Mouse (Mus musculus): Measurements from ENCODE around the gene Shcbp1l. TPM values are rescaled to one million over a fixed set of nuclear protein-coding genes. Genes with fewer than 3 reads are reported as not detected.
A peak's percentile ranks its signal among the peaks of the same experiment; 100 is the strongest.

The Shcbp1l gene
- polyA plus RNA-seq, 1 experiment from 2014 or later, result 0.56 TPM

GRCm38 (mm10) chr1:153486767-153487499 is 62.0 kb downstream of the Shcbp1l start:
- Histone ChIP-seq H3K9ac (ENCODE audit: low read depth, low read length) (peak overlapping the region; percentile 100), H3K27ac (ENCODE audit: low read depth, low read length) (peak overlapping the region; percentile 91), H3K9me3 (ENCODE audit: control insufficient read depth, low read length) (no peaks in the 10 kb centered on the region), H3K36me3 (ENCODE audit: control insufficient read depth, insufficient read depth, low read length) (peaks cover 3% of the 10 kb centered on the region), H3K4me3 (ENCODE audit: low read depth, low read length) (peak overlapping the region; percentile 100), H3K4me1 (replicated peaks; ENCODE audit: control insufficient read depth, insufficient read depth, low read length) (peaks cover 14% of the 10 kb centered on the region), H3K27me3 (replicated peaks; ENCODE audit: control insufficient read depth, insufficient read depth, low read length) (no peaks in the 10 kb centered on the region), H3K4me2 (peak overlapping the region; percentile 67)
- DNase-seq (ENCODE audit: low spot score), result peak; percentile 61
- peak; percentile 71 for ATAC-seq (replicated peaks; ENCODE audit: low FRiP score)
- under 1% methylated on average over 64 of the region's 64 CpGs for WGBS

- peak within 1 kb of the TSS; percentile 100 for H3K4me3 ChIP-seq (ENCODE audit: low read depth, low read length)
- no peaks in the 10 kb centered on the region for H3K27me3 ChIP-seq (replicated peaks; ENCODE audit: control insufficient read depth, insufficient read depth, low read length)
- peak within 1 kb of the TSS; percentile 67 for H3K4me2 ChIP-seq
- H3K4me1 ChIP-seq (replicated peaks; ENCODE audit: control insufficient read depth, insufficient read depth, low read length), result peaks cover 14% of the 10 kb centered on the region
- DNase-seq (ENCODE audit: low spot score) (peak; percentile 97), ATAC-seq (replicated peaks; ENCODE audit: low FRiP score) (peak; percentile 88)
- no peaks in the 10 kb centered on the region for H3K9me3 ChIP-seq (ENCODE audit: control insufficient read depth, low read length)
- H3K36me3 ChIP-seq (ENCODE audit: control insufficient read depth, insufficient read depth, low read length), result no peaks in the 10 kb centered on the region
- WGBS, result under 1% methylated on average over 35 of the region's 35 CpGs
- H3K27ac ChIP-seq (ENCODE audit: low read depth, low read length), result peak within 1 kb of the TSS; percentile 91
- peak within 1 kb of the TSS; percentile 100 for H3K9ac ChIP-seq (ENCODE audit: low read depth, low read length)
These were observed 62.5 kb downstream of the Shcbp1l start, which contains the start of gene Dhx9 for GRCm38 (mm10) chr1:153487500-153487879. Dhx9 (minus strand) TSS chr1:153487660.

GRCm38 (mm10) chr1:153489132-153489531 is 64.2 kb downstream of the Shcbp1l start:
- no peaks in the 10 kb centered on the region for H3K36me3 ChIP-seq (ENCODE audit: control insufficient read depth, insufficient read depth, low read length)
- H3K9ac ChIP-seq (ENCODE audit: low read depth, low read length), result no peak overlapping the region
- H3K4me3 ChIP-seq (ENCODE audit: low read depth, low read length), result no peak overlapping the region
- H3K27ac ChIP-seq (ENCODE audit: low read depth, low read length), result no peak overlapping the region
- WGBS, result 44% methylated on average over 7 of the region's 7 CpGs
- ATAC-seq (replicated peaks; ENCODE audit: low FRiP score) (no peak), DNase-seq (ENCODE audit: low spot score) (no peak)
- H3K9me3 ChIP-seq (ENCODE audit: control insufficient read depth, low read length), result no peaks in the 10 kb centered on the region
- no peak overlapping the region for H3K4me2 ChIP-seq
- H3K27me3 ChIP-seq (replicated peaks; ENCODE audit: control insufficient read depth, insufficient read depth, low read length), result no peaks in the 10 kb centered on the region
- peaks cover 14% of the 10 kb centered on the region for H3K4me1 ChIP-seq (replicated peaks; ENCODE audit: control insufficient read depth, insufficient read depth, low read length)

GRCm38 (mm10) chr1:153489540-153489939 is 64.6 kb downstream of the Shcbp1l start:
- peaks cover 11% of the 10 kb centered on the region for H3K4me1 ChIP-seq (replicated peaks; ENCODE audit: control insufficient read depth, insufficient read depth, low read length)
- H3K27me3 ChIP-seq (replicated peaks; ENCODE audit: control insufficient read depth, insufficient read depth, low read length), result no peaks in the 10 kb centered on the region
- no peak overlapping the region for H3K4me2 ChIP-seq
- DNase-seq (ENCODE audit: low spot score), result no peak
- no peaks in the 10 kb centered on the region for H3K36me3 ChIP-seq (ENCODE audit: control insufficient read depth, insufficient read depth, low read length)
- H3K9me3 ChIP-seq (ENCODE audit: control insufficient read depth, low read length), result no peaks in the 10 kb centered on the region
- H3K4me3 ChIP-seq (ENCODE audit: low read depth, low read length), result no peak overlapping the region
- H3K27ac ChIP-seq (ENCODE audit: low read depth, low read length), result no peak overlapping the region
- 58% methylated on average over 2 of the region's 2 CpGs for WGBS
- no peak overlapping the region for H3K9ac ChIP-seq (ENCODE audit: low read depth, low read length)
- ATAC-seq (replicated peaks; ENCODE audit: low FRiP score), result no peak

- ATAC-seq (replicated peaks; ENCODE audit: low FRiP score) (no peak), DNase-seq (ENCODE audit: low spot score) (no peak)
- Histone ChIP-seq H3K9me3 (ENCODE audit: control insufficient read depth, low read length) (no peaks in the 10 kb centered on the region), H3K4me1 (replicated peaks; ENCODE audit: control insufficient read depth, insufficient read depth, low read length) (peaks cover 7% of the 10 kb centered on the region), H3K27me3 (replicated peaks; ENCODE audit: control insufficient read depth, insufficient read depth, low read length) (no peaks in the 10 kb centered on the region), H3K4me2 (no peak overlapping the region), H3K27ac (ENCODE audit: low read depth, low read length) (no peak overlapping the region), H3K9ac (ENCODE audit: low read depth, low read length) (no peak overlapping the region), H3K36me3 (ENCODE audit: control insufficient read depth, insufficient read depth, low read length) (no peaks in the 10 kb centered on the region), H3K4me3 (ENCODE audit: low read depth, low read length) (no peak overlapping the region)
- WGBS, result 84% methylated on average over 4 of the region's 4 CpGs
These were observed 65.0 kb downstream of the Shcbp1l start for GRCm38 (mm10) chr1:153489963-153490362.

- 90% methylated on average over 2 of the region's 2 CpGs for WGBS
- Histone ChIP-seq H3K4me1 (replicated peaks; ENCODE audit: control insufficient read depth, insufficient read depth, low read length) (no peaks in the 10 kb centered on the region; the same call in 1 of the 2 replicates), H3K9ac (ENCODE audit: low read depth, low read length) (no peak overlapping the region), H3K36me3 (ENCODE audit: control insufficient read depth, insufficient read depth, low read length) (no peaks in the 10 kb centered on the region), H3K27ac (ENCODE audit: low read depth, low read length) (no peak overlapping the region), H3K4me2 (no peak overlapping the region), H3K27me3 (replicated peaks; ENCODE audit: control insufficient read depth, insufficient read depth, low read length) (no peaks in the 10 kb centered on the region), H3K4me3 (ENCODE audit: low read depth, low read length) (no peak overlapping the region), H3K9me3 (ENCODE audit: control insufficient read depth, low read length) (no peaks in the 10 kb centered on the region)
- DNase-seq (ENCODE audit: low spot score) (no peak), ATAC-seq (replicated peaks; ENCODE audit: low FRiP score) (no peak)
These were observed 66.4 kb downstream of the Shcbp1l start for GRCm38 (mm10) chr1:153491345-153491744.

GRCm38 (mm10) chr1:153491822-153492221 is 66.9 kb downstream of the Shcbp1l start:
- H3K4me2 ChIP-seq, result no peak overlapping the region
- no peak overlapping the region for H3K4me3 ChIP-seq (ENCODE audit: low read depth, low read length)
- no peaks in the 10 kb centered on the region for H3K36me3 ChIP-seq (ENCODE audit: control insufficient read depth, insufficient read depth, low read length)
- no peak overlapping the region for H3K27ac ChIP-seq (ENCODE audit: low read depth, low read length)
- DNase-seq (ENCODE audit: low spot score) (no peak), ATAC-seq (replicated peaks; ENCODE audit: low FRiP score) (no peak)
- H3K9ac ChIP-seq (ENCODE audit: low read depth, low read length), result no peak overlapping the region
- 79% methylated on average over 1 of the region's 1 CpGs for WGBS
- H3K9me3 ChIP-seq (ENCODE audit: control insufficient read depth, low read length), result no peaks in the 10 kb centered on the region
- no peaks in the 10 kb centered on the region for H3K27me3 ChIP-seq (replicated peaks; ENCODE audit: control insufficient read depth, insufficient read depth, low read length)
- H3K4me1 ChIP-seq (replicated peaks; ENCODE audit: control insufficient read depth, insufficient read depth, low read length), result no peaks in the 10 kb centered on the region; the same call in 1 of the 2 replicates

- Histone ChIP-seq H3K4me3 (ENCODE audit: low read depth, low read length) (no peak overlapping the region), H3K36me3 (ENCODE audit: control insufficient read depth, insufficient read depth, low read length) (no peaks in the 10 kb centered on the region), H3K4me1 (replicated peaks; ENCODE audit: control insufficient read depth, insufficient read depth, low read length) (no peaks in the 10 kb centered on the region), H3K9ac (ENCODE audit: low read depth, low read length) (no peak overlapping the region), H3K4me2 (no peak overlapping the region), H3K27ac (ENCODE audit: low read depth, low read length) (no peak overlapping the region), H3K27me3 (replicated peaks; ENCODE audit: control insufficient read depth, insufficient read depth, low read length) (no peaks in the 10 kb centered on the region), H3K9me3 (ENCODE audit: control insufficient read depth, low read length) (no peaks in the 10 kb centered on the region)
- ATAC-seq (replicated peaks; ENCODE audit: low FRiP score) (no peak), DNase-seq (ENCODE audit: low spot score) (no peak)
- 36% methylated on average over 4 of the region's 4 CpGs for WGBS
These were observed 68.4 kb downstream of the Shcbp1l start for GRCm38 (mm10) chr1:153493338-153493737.

GRCm38 (mm10) chr1:153493931-153494330 is 69.0 kb downstream of the Shcbp1l start:
- H3K9me3 ChIP-seq (ENCODE audit: control insufficient read depth, low read length), result no peaks in the 10 kb centered on the region
- no peak overlapping the region for H3K4me2 ChIP-seq
- no peak for ATAC-seq (replicated peaks; ENCODE audit: low FRiP score)
- H3K4me1 ChIP-seq (replicated peaks; ENCODE audit: control insufficient read depth, insufficient read depth, low read length), result no peaks in the 10 kb centered on the region
- DNase-seq (ENCODE audit: low spot score), result no peak
- H3K9ac ChIP-seq (ENCODE audit: low read depth, low read length), result no peak overlapping the region
- no peaks in the 10 kb centered on the region for H3K36me3 ChIP-seq (ENCODE audit: control insufficient read depth, insufficient read depth, low read length)
- H3K27me3 ChIP-seq (replicated peaks; ENCODE audit: control insufficient read depth, insufficient read depth, low read length), result no peaks in the 10 kb centered on the region
- 33% methylated on average over 6 of the region's 6 CpGs for WGBS
- H3K27ac ChIP-seq (ENCODE audit: low read depth, low read length), result no peak overlapping the region
- H3K4me3 ChIP-seq (ENCODE audit: low read depth, low read length), result no peak overlapping the region

Data from liver, embryonic 11.5 days (tissue).